Mouse (Mus musculus) C2C12 (cell line): ENCODE data around the gene Acsm5.

ENCODE experiments used
- CEBPB ChIP-seq: IDR thresholded peaks from one replicate; pipeline ENCODE4 v1.6.1; 2011; ENCODE audit warnings: low read depth, mild to moderate bottlenecking, control low read depth, moderate library complexity
- CTCF ChIP-seq: IDR thresholded peaks from one replicate; pipeline ENCODE4 v1.5.1; 2011; ENCODE audit not compliant: control insufficient read depth, insufficient read depth, insufficient read length

- no peak for TF ChIP-seq CTCF
- no peak for TF ChIP-seq CEBPB
Measured at GRCm38 (mm10) chr7:119534389-119534788, 15.1 kb downstream of the Acsm5 start.
